Mouse (Mus musculus) central nervous system, embryonic 14 days (tissue): ENCODE data around the gene Elf1. TPM values are rescaled to one million over a fixed set of nuclear protein-coding genes. Genes with fewer than 3 reads are reported as not detected.

ENCODE experiments used
- polyA plus RNA-seq: library from polyadenylated mRNA; depleted of rRNA; stranded (reverse); fragments of >200 nt; gene quantifications from 2 replicates; pipeline ENCODE4 v1.2.3, GENCODE M21; 2012; rRNA removed

The Elf1 gene
- polyA plus RNA-seq, result 5.5 and 6.8 TPM in 2 replicates

DNA sequence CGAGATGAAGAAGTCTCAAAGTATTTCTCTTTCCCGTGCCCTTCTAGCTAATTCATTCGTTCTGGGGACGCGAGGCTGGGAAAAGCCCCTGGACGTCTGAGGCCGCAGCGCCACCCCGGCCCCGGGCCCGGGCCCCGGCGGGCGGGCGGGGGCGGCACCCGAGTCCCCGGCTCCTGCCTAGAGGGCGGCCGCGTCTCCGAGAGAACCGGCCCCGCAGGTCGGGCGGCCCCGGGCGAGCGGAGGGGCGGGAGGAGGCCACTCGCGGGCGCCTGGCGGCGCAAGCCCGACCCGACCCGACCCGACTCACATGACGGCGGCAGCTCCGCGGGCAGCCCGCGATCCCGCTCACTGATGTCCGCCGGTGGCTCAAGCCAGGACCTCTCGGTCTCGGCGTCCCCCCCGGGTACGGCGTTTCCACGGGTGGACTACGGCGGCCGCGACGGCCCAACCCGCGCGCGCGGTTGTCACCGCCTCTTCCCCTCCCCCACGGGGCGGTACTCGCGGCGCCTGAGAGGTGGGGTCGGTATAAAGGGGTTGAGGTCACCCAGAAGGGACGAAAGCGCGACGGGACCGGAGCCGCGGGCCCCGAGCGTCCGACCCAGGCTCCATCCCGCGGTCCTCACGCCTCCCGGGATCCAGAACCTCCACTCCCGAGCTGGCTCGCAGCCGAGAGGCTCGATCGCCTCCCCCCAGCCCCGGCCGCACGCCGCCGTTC lies at the start of gene Elf1:
Elf1 (plus strand) TSS at position 571 of the 715 bp plus-strand sequence.

DNA sequence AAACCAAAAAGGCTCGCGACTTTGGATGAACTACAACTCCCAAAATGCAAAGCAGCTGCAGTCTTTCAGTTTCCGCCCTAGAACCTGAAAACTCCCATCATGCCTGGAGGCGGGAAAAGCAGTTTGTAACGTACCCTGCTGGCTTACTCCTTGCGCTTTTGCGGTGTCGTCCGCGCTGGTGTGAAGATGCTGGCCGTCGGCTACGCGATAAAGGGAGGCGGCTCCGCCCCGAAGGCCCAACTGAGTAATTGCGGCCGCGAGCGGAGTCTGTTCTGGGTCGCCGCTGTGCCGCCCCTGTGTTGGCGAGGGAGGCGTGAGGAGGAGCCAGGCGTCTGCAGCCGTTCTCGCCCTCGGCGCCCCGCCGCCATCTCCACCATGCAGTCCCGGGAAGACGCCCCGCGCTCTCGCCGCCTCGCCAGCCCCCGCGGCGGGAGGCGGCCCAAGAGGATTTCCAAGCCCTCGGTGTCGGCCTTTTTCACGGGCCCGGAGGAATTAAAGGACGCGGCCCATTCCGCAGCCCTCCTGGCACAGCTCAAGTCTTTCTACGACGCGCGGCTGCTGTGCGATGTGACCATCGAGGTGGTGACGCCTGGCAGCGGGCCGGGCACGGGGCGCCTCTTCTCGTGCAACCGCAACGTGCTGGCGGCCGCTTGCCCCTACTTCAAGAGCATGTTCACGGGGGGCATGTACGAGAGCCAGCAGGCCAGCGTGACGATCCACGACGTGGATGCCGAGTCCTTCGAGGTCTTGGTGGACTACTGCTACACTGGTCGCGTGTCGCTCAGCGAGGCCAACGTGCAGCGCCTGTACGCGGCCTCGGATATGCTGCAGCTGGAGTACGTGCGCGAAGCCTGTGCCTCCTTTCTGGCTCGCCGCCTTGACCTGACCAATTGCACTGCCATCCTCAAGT lies 29.1 kb upstream of the Elf1 start, which contains the start of gene Kbtbd6:
Kbtbd6 (plus strand) TSS at position 155 of the 910 bp plus-strand sequence.

DNA sequence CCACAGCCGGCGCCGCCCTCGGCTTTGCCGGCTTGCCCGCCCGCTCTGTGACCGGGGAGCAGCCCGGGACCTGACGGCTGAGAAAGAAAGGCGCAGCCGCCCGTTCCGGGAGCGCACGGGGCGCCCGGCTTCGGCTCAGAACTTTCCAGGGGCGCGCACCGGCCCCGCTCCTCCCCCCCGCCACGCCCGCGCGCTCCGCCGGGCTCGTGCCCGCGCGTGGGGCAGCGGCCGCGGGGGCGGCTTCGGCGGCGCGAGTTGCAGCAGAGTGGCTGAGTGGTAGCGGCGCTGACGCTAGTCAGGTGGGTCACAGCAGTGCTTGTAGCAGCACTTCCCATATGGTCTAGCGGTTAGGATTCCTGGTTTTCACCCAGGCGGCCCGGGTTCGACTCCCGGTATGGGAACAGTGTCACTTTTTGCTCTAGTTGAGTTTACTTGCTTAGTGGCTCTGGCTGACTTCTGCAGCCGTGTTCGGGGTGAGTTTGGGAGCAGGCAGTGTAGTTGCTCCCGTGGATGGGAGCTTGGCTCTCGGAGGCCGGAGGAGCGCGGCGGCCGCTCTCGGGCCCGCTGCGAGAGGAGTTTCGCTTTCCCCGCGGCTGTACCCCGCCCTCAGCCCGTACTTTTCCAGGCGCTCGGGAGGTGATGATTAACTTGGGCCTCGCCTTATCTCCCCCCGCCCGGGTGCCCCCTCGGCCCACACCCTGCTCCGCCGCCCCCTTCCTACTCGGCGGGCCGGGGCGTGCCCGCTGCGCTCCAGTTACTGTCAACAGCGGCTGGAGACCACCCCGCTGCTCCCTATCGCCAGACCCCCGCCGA lies 551 bp downstream of the Elf1 start, which contains the start of gene Wbp4:
Wbp4 (minus strand) TSS at position 182 of the 813 bp plus-strand sequence.

DNA sequence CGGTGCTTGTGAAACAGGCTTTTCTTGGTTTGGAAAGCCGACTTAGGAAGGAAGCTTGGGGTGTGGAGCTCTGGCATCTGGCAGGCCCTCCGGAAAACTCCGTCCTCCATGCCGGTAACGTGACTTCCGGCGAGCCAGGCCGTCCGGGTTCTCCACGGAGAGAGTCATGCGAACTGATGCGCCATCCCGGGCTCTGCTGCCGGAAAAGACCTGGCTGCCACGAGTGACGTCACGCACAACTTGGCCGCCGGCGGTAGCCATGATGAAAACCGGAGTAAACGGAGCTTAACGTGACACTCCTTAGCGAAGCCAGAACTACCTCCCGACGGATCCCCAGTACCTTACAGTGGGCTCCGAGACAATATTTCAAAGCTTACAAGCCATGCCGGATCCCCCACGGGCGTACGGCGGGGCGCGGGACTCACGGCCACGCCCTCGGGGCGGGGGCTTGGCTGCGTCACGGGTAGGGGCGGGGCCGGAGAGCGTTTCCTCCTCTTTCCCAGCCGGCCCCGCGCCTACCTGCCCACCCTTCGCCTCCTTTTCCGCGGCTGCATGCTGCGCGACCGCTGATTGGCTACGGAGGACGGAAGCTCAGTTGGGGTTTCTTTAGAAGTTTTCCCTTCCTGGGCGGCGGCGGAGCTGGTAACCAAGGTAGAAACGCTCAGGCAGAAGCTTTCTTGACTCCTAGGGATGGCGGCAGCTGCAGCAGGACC lies 106.3 kb downstream of the Elf1 start, which contains the start of gene Sugt1:
Sugt1 (plus strand) TSS at position 553 of the 713 bp plus-strand sequence.

Other genes with a start within 250 kb of the Elf1 start
- not detected in 2 replicates for gene Zfp957, start 233.8 kb upstream of the Elf1 start, polyA plus RNA-seq
- 42.7 and 50.7 TPM in 2 replicates for gene Rgcc, start 179.5 kb upstream of the Elf1 start, polyA plus RNA-seq
- 16.3 and 17.6 TPM in 2 replicates for gene Naa16, start 90.4 kb upstream of the Elf1 start, polyA plus RNA-seq
- gene Mtrf1, start 83.4 kb upstream of the Elf1 start, polyA plus RNA-seq, result 6.7 and 7.1 TPM in 2 replicates
- gene Kbtbd7, start 54.7 kb upstream of the Elf1 start, polyA plus RNA-seq, result 13.0 and 15.8 TPM in 2 replicates
- 2.0 and 3.0 TPM in 2 replicates for gene Kbtbd6, start 29.4 kb upstream of the Elf1 start, polyA plus RNA-seq
- gene Wbp4, start 326 bp downstream of the Elf1 start, polyA plus RNA-seq, result 24.2 and 28.2 TPM in 2 replicates
- 62.8 and 69.9 TPM in 2 replicates for gene Sugt1, start 106.5 kb downstream of the Elf1 start, polyA plus RNA-seq
- 15.8 and 145 TPM in 2 replicates for gene Cnmd, start 181.0 kb downstream of the Elf1 start, polyA plus RNA-seq